Mouse (Mus musculus): Measurements from ENCODE around the gene Cln3. TPM values are rescaled to one million over a fixed set of nuclear protein-coding genes. Genes with fewer than 3 reads are reported as not detected.

Gene Cln3
- polyA plus RNA-seq, 1 experiment from 2014 or later: 38.4 TPM

- no peak overlapping the region for H3K4me2 ChIP-seq (replicated peaks)
- no peak overlapping the region for H3K27ac ChIP-seq (replicated peaks)
- no peaks in the 10 kb centered on the region for H3K27me3 ChIP-seq
- 77% methylated on average over 3 of the region's 3 CpGs for WGBS
- peaks cover 4% of the 10 kb centered on the region; the same call in 1 of the 2 replicates for H3K4me1 ChIP-seq
- H3K9ac ChIP-seq: no peak overlapping the region
- no peaks in the 10 kb centered on the region for H3K9me3 ChIP-seq (replicated peaks)
- ATAC-seq (ENCODE audit: insufficient number of reproducible peaks, low FRiP score, low TSS enrichment, low read depth): no peak
- no peak overlapping the region for H3K4me3 ChIP-seq (replicated peaks)
- no peaks in the 10 kb centered on the region for H3K36me3 ChIP-seq
These were observed 62.3 kb downstream of the Cln3 start for GRCm38 (mm10) chr7:126523316-126523715.

Small RNAs within 50 kb of the gene (microRNA-seq; reads per million reads assigned to microRNA genes)
- gene Mir7059 (ENCODE audit: borderline number of aligned reads): not detected

Other genes starting within 250 kb of the Cln3 start
- 3.7 and 4.3 TPM in 2 replicates for gene Lat, start 216.2 kb downstream of the Cln3 start, polyA plus RNA-seq (2015; fragmentation: Nextera tagmentation; extraction: Ambion mirVana)
- gene Spns1, start 208.4 kb downstream of the Cln3 start, polyA plus RNA-seq (2015; fragmentation: Nextera tagmentation; extraction: Ambion mirVana): 59.7 and 62.0 TPM in 2 replicates
- 2.2 and 3.2 TPM in 2 replicates for gene Nfatc2ip, start 189.1 kb downstream of the Cln3 start, polyA plus RNA-seq (2015; fragmentation: Nextera tagmentation; extraction: Ambion mirVana)
- gene Cd19, start 170.9 kb downstream of the Cln3 start, polyA plus RNA-seq (2015; fragmentation: Nextera tagmentation; extraction: Ambion mirVana): 0.07 TPM in 1 of 2 replicates, not detected in the other
- gene Rabep2, start 157.1 kb downstream of the Cln3 start, polyA plus RNA-seq (2015; fragmentation: Nextera tagmentation; extraction: Ambion mirVana): 36.2 and 38.1 TPM in 2 replicates
- gene Atp2a1, start 122.7 kb downstream of the Cln3 start, polyA plus RNA-seq (2015; fragmentation: Nextera tagmentation; extraction: Ambion mirVana): 103 and 140 TPM in 2 replicates
- gene Sh2b1, start 110.4 kb downstream of the Cln3 start, polyA plus RNA-seq (2015; fragmentation: Nextera tagmentation; extraction: Ambion mirVana): 54.2 and 60.4 TPM in 2 replicates
- gene Tufm, start 98.5 kb downstream of the Cln3 start, polyA plus RNA-seq (2015; fragmentation: Nextera tagmentation; extraction: Ambion mirVana): 129 and 130 TPM in 2 replicates
- gene Atxn2l, start 82.4 kb downstream of the Cln3 start, polyA plus RNA-seq (2015; fragmentation: Nextera tagmentation; extraction: Ambion mirVana): 52.1 and 58.0 TPM in 2 replicates
- gene Eif3c, start 19.4 kb downstream of the Cln3 start, polyA plus RNA-seq (2015; fragmentation: Nextera tagmentation; extraction: Ambion mirVana): 176 and 188 TPM in 2 replicates
- 1.4 and 1.5 TPM in 2 replicates for gene Apobr, start 875 bp downstream of the Cln3 start, polyA plus RNA-seq (2015; fragmentation: Nextera tagmentation; extraction: Ambion mirVana)
- not detected in 2 replicates for gene Il27, start 9.1 kb upstream of the Cln3 start, polyA plus RNA-seq (2015; fragmentation: Nextera tagmentation; extraction: Ambion mirVana)
- gene Nupr1, start 45.0 kb upstream of the Cln3 start, polyA plus RNA-seq (2015; fragmentation: Nextera tagmentation; extraction: Ambion mirVana): 38.5 and 40.4 TPM in 2 replicates
- 43.4 and 49.5 TPM in 2 replicates for gene Sgf29, start 63.5 kb upstream of the Cln3 start, polyA plus RNA-seq (2015; fragmentation: Nextera tagmentation; extraction: Ambion mirVana)
- gene Sult1a1, start 90.6 kb upstream of the Cln3 start, polyA plus RNA-seq (2015; fragmentation: Nextera tagmentation; extraction: Ambion mirVana): 10.0 and 12.2 TPM in 2 replicates
- gene Bola2, start 109.6 kb upstream of the Cln3 start, polyA plus RNA-seq (2015; fragmentation: Nextera tagmentation; extraction: Ambion mirVana): 121 TPM in 2 replicates
- 9.8 and 12.5 TPM in 2 replicates for gene Slx1b, start 110.0 kb upstream of the Cln3 start, polyA plus RNA-seq (2015; fragmentation: Nextera tagmentation; extraction: Ambion mirVana)
- gene Coro1a, start 122.0 kb upstream of the Cln3 start, polyA plus RNA-seq (2015; fragmentation: Nextera tagmentation; extraction: Ambion mirVana): 43.8 and 44.7 TPM in 2 replicates
- gene Mapk3, start 173.8 kb upstream of the Cln3 start, polyA plus RNA-seq (2015; fragmentation: Nextera tagmentation; extraction: Ambion mirVana): 74.0 and 78.5 TPM in 2 replicates
- gene Gdpd3, start 180.5 kb upstream of the Cln3 start, polyA plus RNA-seq (2015; fragmentation: Nextera tagmentation; extraction: Ambion mirVana): 11.1 and 12.4 TPM in 2 replicates
- 145 and 148 TPM in 2 replicates for gene Ypel3, start 191.1 kb upstream of the Cln3 start, polyA plus RNA-seq (2015; fragmentation: Nextera tagmentation; extraction: Ambion mirVana)
- gene Tbx6, start 195.7 kb upstream of the Cln3 start, polyA plus RNA-seq (2015; fragmentation: Nextera tagmentation; extraction: Ambion mirVana): 0.71 and 0.81 TPM in 2 replicates
- 232 and 234 TPM in 2 replicates for gene Ppp4c, start 206.7 kb upstream of the Cln3 start, polyA plus RNA-seq (2015; fragmentation: Nextera tagmentation; extraction: Ambion mirVana)
- gene Fam57b, start 211.9 kb upstream of the Cln3 start, polyA plus RNA-seq (2015; fragmentation: Nextera tagmentation; extraction: Ambion mirVana): 0.53 and 0.71 TPM in 2 replicates
- not detected in 2 replicates for gene 4930451I11Rik, start 245.8 kb upstream of the Cln3 start, polyA plus RNA-seq (2015; fragmentation: Nextera tagmentation; extraction: Ambion mirVana)